Mouse (Mus musculus): ENCODE results near the gene Capzb. TPM values are rescaled to one million over a fixed set of nuclear protein-coding genes. Genes with fewer than 3 reads are reported as not detected.

Capzb gene
- total and polyA plus RNA-seq, 3 experiments = 103 to 354 TPM; not detected in 1

DNA sequence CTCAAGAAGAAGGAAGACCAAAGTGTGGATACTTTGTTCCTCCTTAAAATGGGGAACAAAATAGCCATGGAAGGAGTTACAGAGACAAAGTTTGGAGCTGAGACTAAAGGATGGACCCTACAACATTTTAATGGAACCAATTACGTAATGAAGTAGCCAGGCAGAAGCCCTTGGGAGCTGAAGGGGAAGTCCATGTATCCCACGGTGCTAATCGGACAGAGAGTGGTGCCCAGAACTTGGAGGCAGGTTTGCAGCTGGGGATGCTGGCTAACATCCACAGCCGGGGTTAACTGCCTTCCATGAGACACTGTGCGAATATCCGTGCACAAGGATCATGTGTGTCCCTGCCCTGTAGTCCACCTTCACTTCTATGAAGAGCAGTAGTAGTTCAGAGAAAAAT lies 36.2 kb upstream of the Capzb start:
- H3K4me3 ChIP-seq (ENCODE audit: control insufficient read depth in 1 of 2, insufficient read depth in 1 of 2, low read depth in 2 of 2, low read length in 2 of 2) = no peak overlapping the region
- no peaks in the 10 kb centered on the region for H3K9me3 ChIP-seq (replicated peaks; ENCODE audit: insufficient read depth, low read length)
- TF ChIP-seq TBP (IDR thresholded peaks at IDR 0.05; ENCODE audit: low read depth, low read length) (no peak), TCF12 (IDR thresholded peaks at IDR 0.05; ENCODE audit: low read depth, low read length) (no peak), JUND (IDR thresholded peaks at IDR 0.05; ENCODE audit: low read depth, low read length) (no peak)
- no peak overlapping the region for H3K27ac ChIP-seq (ENCODE audit: control insufficient read depth, low read depth, low read length)
- no peak for DNase-seq (ENCODE audit: low read depth, low spot score)
- no peaks in the 10 kb centered on the region for H3K79me2 ChIP-seq (ENCODE audit: control insufficient read depth, insufficient read depth, low read length, poor library complexity)
- H3K27me3 ChIP-seq (ENCODE audit: control insufficient read depth in 1 of 2, insufficient read depth in 2 of 2, low read length in 2 of 2) = peaks cover 0 to 5% of the 10 kb centered on the region in 2 experiments; a peak in 2 of 4 replicates
- H3K36me3 ChIP-seq (ENCODE audit: control insufficient read depth in 1 of 2, insufficient read depth in 2 of 2, low read length in 2 of 2) = no peaks in the 10 kb centered on the region
- H3K4me1 ChIP-seq (ENCODE audit: control insufficient read depth in 1 of 2, insufficient read depth in 2 of 2, low read length in 2 of 2) = no peaks in the 10 kb centered on the region
- no peak overlapping the region for H3K9ac ChIP-seq (ENCODE audit: control insufficient read depth, low read depth, low read length, poor library complexity, severe bottlenecking)

DNA sequence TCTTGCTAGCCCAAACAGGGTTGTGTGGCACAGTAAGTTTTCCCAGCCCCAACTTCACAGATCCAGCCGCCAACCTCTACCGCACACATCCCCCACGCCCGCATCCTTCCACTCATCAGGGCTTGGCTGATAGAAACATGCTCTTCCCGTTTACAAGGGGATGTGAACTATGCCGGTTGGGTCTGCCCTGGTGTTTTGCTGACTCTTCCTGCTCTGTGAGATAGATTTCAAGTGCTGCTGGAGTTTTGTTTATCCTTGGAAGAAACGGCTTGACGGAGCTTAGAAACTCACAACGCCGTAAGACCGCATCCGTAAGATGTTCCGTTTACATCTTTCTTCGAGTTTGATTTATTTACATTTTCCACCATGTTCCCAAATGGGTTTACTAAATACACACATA lies 34.3 kb upstream of the Capzb start:
- Histone ChIP-seq H3K27ac (ENCODE audit: control insufficient read depth, low read depth, low read length) (no peak overlapping the region), H3K27me3 (ENCODE audit: control insufficient read depth in 1 of 2, insufficient read depth in 2 of 2, low read length in 2 of 2) (peaks cover 0 to 5% of the 10 kb centered on the region in 2 experiments; a peak in 2 of 4 replicates), H3K36me3 (ENCODE audit: control insufficient read depth in 1 of 2, insufficient read depth in 2 of 2, low read length in 2 of 2) (no peaks in the 10 kb centered on the region), H3K9ac (ENCODE audit: control insufficient read depth, low read depth, low read length, poor library complexity, severe bottlenecking) (no peak overlapping the region), H3K9me3 (replicated peaks; ENCODE audit: insufficient read depth, low read length) (no peaks in the 10 kb centered on the region), H3K4me3 (ENCODE audit: control insufficient read depth in 1 of 2, insufficient read depth in 1 of 2, low read depth in 2 of 2, low read length in 2 of 2) (no peak overlapping the region), H3K4me1 (ENCODE audit: control insufficient read depth in 1 of 2, insufficient read depth in 2 of 2, low read length in 2 of 2) (no peaks in the 10 kb centered on the region), H3K79me2 (ENCODE audit: control insufficient read depth, insufficient read depth, low read length, poor library complexity) (no peaks in the 10 kb centered on the region)
- DNase-seq (ENCODE audit: low read depth, low spot score) = no peak
- no peak for TF ChIP-seq ETS1 (IDR thresholded peaks at IDR 0.05; ENCODE audit: low read depth, low read length)

- H3K79me2 ChIP-seq (ENCODE audit: control insufficient read depth, insufficient read depth, low read length, poor library complexity) = no peaks in the 10 kb centered on the region
- H3K36me3 ChIP-seq (ENCODE audit: control insufficient read depth in 1 of 2, insufficient read depth in 2 of 2, low read length in 2 of 2) = no peaks in the 10 kb centered on the region
- H3K27ac ChIP-seq (ENCODE audit: control insufficient read depth, low read depth, low read length) = no peak overlapping the region
- no peak for DNase-seq (ENCODE audit: low read depth, low spot score)
- no peak for TF ChIP-seq USF1 (IDR thresholded peaks at IDR 0.05; ENCODE audit: low read depth, low read length)
- TF ChIP-seq ZKSCAN1 (IDR thresholded peaks at IDR 0.05; ENCODE audit: low read depth, low read length) = no peak
- TF ChIP-seq SMC3 (IDR thresholded peaks at IDR 0.05; ENCODE audit: low read depth, low read length) = no peak
- no peak for TF ChIP-seq TAL1 (IDR thresholded peaks at IDR 0.05; ENCODE audit: low read length)
- TF ChIP-seq MYC (IDR thresholded peaks at IDR 0.05; ENCODE audit: low read depth, low read length) = no peak
- TF ChIP-seq USF2 (IDR thresholded peaks at IDR 0.05; ENCODE audit: borderline replicate concordance in 1 of 2, insufficient read depth in 1 of 2, low read depth in 1 of 2, low read length in 2 of 2) = no peak
- no peak for TF ChIP-seq TBP (IDR thresholded peaks at IDR 0.05; ENCODE audit: low read depth, low read length)
- no peaks in the 10 kb centered on the region for H3K4me1 ChIP-seq (ENCODE audit: control insufficient read depth in 1 of 2, insufficient read depth in 2 of 2, low read length in 2 of 2)
- H3K4me3 ChIP-seq (ENCODE audit: control insufficient read depth in 1 of 2, insufficient read depth in 1 of 2, low read depth in 2 of 2, low read length in 2 of 2) = no peak overlapping the region
- H3K27me3 ChIP-seq (ENCODE audit: control insufficient read depth in 1 of 2, insufficient read depth in 2 of 2, low read length in 2 of 2) = no peaks in the 10 kb centered on the region; a peak in 1 of 4 replicates
- no peak overlapping the region for H3K9ac ChIP-seq (ENCODE audit: control insufficient read depth, low read depth, low read length, poor library complexity, severe bottlenecking)
- no peaks in the 10 kb centered on the region for H3K9me3 ChIP-seq (replicated peaks; ENCODE audit: insufficient read depth, low read length)
These were observed 31.6 kb upstream of the Capzb start for GRCm38 (mm10) chr4:139161076-139161475.
